Mouse (Mus musculus): ENCODE measurements around the gene Rubcnl.

- TF ChIP-seq GABPA (IDR thresholded peaks at IDR 0.05; ENCODE audit: low read depth, low read length) (no peak), CTCF (IDR thresholded peaks at IDR 0.05 in 2 of 3, conservative IDR thresholded peaks at IDR 0.05 in 1 of 3; ENCODE audit: control insufficient read depth in 1 of 3, insufficient read depth in 1 of 3, low read depth in 2 of 3, low read length in 3 of 3, poor library complexity in 1 of 3, severe bottlenecking in 1 of 3) (no peak), SMC3 (IDR thresholded peaks at IDR 0.05; ENCODE audit: low read depth, low read length) (no peak)
Observed at GRCm38 (mm10) chr14:74972687-74973086, 43.1 kb upstream of the Rubcnl start.

Measured in MEL (cell line).